Mouse (Mus musculus) 3T3-L1 (cell line): Measurements from ENCODE around the gene Mdk.
A peak's percentile ranks its signal among the peaks of the same experiment; 100 is the strongest.

Experiments used
- DNase-seq: peaks from one replicate; pipeline ENCODE4 v3.0.0-alpha.2; 2015; ENCODE audit warnings: low read depth, low spot score

Mdk gene

GRCm38 (mm10) chr2:91933471-91933870 is 1.4 kb upstream of the Mdk start:
- no peak for DNase-seq

DNA sequence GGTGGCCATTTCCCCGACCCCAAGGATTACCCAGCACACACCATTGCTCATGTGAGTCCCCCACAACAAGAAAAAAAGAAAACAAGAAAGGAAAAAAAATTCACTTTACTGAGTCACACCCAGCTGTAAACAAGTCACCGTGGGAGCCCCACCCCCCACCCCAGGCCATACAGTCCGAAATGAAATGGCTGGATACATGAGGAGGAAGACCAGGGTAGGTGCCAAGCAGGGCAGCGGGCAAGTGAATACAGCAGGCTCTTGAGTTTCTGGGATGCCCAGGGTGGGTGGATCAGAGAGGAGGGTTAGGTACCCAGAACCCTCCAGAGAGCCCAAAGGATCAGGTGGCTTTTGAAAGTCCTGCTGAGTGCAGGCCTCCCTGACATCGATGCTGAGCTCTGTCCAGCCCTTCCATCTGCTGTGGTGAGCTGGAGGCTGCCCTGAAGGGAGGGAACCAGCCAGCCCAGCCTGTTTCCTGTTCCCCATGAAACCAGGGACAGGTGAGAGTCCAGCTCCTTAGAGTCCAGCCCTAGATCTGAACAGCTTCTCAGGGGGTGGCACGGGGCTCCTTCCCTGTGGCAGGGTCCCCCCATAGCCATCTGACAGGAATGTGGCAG is 747 bp upstream of the Mdk start:
- no peak for DNase-seq

DNA sequence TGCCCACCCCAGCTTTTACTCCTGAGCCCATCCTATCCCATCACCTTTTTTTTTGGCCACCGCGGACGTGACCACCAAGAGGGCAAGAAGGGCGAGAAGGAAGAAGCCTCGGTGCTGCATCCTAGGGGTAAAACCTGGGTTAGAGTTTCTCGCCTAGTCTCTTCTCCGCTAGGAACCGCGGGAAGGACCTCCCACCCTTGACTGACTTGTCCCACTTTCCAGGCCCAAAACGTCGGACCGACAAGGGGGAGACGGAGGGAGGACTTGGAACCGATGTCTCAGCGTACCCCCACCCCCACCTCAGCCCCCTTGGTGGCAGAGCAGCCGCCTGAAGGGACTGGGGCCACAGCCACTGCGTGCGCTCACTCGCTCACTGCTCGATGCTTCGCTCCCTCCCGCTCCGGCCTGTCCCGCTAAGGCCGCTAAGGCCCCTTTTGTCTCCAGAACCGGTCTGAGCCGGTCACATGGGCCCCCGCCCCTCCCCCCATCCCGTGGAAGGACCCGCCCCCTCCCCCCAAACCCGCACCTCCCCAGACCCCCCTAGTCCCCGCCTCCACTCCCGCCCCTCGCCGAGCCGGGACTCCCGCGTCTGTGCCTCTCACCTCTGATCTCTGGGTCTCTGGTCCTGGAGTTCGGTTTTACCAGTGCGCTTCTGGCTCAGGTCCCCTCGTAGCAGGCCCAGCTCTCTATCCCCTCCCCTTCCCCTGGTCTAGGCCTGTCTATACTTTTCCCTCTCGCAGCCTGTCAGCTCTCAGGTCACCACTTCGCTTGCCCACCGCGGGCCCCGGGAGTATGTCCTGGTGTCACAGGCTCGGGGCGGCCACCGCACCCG is 553 bp downstream of the Mdk start:
- DNase-seq = no peak

- no peak for DNase-seq
Measured at GRCm38 (mm10) chr2:91930761-91931291, 1.3 kb downstream of the Mdk start.

DNA sequence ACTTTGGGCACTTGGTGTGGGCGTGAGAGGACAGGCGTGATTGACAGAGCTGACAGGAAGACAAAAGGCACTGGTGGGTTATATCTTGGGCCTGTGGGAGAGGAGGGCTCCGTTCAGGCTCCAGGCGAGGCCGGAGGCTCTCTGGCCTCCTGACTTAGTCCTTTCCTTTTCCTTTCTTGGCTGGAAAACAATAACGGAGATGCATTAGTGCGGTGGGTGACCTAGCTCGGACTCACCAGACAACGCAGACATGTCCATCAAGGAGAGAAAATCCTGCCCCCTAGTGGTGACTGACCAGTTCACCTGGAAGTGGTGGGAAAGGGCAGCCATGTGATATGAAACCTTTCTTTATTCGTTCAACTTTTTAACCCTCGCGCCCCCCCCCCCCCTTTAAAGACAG is 2.2 kb downstream of the Mdk start:
- peak; percentile 68 for DNase-seq

DNA sequence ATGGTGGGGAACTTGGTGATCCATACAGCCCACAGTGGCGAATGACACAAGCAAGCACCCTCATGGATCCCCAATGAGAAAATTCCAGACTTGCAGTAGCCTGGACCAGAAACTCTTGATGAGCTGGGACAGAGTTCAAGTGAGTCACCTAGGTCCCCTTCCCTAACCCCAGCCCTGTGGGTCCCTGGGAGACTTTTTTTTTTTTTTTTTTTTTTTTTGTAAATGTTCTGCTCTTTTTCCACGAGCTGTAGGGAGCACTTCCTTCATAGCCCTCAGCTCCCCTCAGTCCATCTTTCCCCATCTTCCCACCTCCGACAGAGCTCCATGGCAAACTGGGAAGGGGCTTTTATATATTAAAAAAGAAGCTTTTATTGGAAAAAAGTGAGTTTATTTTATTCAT is 2.6 kb downstream of the Mdk start:
- DNase-seq = no peak

DNA sequence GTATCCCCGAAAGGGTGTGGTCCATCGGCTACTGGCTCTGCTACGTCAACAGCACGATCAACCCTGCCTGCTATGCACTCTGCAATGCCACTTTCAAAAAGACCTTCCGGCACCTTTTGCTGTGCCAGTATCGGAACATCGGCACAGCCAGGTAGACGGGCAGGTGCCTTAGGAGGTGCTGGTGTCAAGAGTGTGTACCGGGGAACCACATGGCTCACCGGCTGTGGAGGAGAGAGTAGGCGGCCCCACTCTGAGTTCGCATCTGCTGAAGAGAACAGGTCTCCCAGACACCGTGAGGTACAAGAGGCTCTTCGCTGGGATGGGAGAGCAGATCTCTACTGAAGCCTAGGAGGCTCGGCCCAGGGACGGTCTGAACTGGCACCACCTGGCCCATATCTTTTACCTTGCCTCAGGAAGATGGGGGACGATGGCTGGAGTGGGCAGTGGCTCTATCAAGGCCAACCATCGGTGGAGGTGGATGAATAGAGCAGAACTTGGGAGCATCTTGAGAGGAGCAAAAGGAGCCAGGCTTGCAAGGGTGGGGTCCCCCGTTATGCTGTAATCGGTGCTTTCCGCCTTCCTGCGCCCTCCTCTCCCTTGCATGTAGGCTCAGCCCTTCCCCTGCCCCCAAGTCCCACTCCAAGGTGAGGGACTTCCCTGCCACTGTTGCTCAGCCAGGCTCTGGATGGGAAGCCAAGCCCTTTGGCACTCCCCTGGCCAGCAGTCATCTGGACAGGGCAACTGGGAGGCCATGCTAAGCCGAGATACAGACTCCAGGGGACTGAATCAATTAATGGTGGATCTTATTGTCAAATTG is 3.4 kb downstream of the Mdk start:
- no peak for DNase-seq

DNA sequence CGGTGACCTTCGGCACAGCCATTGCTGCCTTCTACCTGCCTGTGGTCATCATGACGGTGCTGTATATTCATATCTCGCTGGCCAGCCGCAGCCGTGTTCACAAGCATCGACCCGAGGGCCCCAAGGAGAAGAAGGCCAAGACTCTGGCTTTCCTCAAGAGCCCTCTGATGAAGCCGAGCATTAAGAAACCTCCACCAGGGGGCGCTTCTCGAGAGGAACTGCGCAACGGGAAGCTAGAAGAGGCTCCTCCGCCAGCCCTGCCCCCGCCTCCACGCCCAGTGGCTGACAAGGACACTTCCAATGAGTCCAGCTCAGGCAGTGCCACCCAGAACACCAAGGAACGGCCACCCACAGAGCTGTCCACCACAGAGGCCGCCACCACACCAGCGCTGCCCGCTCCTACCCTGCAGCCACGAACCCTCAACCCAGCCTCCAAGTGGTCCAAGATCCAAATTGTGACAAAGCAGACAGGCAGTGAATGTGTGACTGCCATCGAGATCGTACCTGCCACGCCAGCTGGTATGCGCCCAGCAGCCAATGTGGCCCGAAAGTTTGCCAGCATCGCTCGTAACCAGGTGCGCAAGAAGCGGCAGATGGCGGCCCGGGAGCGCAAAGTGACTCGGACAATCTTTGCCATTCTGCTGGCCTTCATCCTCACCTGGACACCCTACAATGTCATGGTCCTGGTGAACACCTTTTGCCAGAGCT is 4.1 kb downstream of the Mdk start:
- no peak for DNase-seq

DNA sequence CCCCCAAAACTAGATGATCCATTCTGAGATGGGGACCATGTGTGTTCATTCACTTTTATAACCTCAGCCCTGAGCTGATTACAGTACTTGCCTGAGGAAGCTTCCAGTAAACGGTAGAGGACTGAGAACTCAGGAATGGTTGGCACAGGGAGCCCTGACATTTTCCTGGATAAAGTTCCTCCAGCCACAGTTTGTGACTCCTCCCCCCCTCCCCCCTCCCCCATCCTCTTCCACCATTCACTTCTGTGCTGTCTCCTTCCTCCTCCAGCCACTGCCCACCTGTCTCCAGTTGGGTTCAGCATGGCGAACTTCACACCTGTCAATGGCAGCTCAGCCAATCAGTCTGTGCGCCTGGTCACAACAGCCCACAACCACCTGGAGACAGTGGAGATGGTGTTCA is 5.1 kb downstream of the Mdk start, which contains the start of gene Chrm4:
Chrm4 (plus strand) TSS at position 301 of the 400 bp plus-strand sequence.
- no peak for DNase-seq

DNA sequence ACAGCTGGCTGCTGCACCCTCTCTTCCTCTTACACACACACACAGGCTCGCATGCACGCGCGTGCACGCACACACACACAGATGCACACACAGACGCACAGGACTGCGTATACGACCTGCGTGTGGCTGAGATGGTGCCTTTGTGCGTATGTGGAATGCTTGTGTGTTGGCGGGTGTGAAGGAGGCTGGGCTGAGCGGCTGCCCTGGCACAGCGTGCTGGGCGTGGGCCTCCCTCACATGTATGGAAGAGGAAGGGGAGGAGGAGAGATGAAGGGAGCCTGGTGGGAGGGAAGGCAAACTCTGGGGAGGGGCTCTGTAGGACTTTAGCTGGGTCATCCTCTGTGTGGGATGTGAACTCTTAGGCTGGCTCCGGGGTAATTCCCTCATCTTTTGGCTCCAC is 6.7 kb downstream of the Mdk start:
- DNase-seq = no peak

DNA sequence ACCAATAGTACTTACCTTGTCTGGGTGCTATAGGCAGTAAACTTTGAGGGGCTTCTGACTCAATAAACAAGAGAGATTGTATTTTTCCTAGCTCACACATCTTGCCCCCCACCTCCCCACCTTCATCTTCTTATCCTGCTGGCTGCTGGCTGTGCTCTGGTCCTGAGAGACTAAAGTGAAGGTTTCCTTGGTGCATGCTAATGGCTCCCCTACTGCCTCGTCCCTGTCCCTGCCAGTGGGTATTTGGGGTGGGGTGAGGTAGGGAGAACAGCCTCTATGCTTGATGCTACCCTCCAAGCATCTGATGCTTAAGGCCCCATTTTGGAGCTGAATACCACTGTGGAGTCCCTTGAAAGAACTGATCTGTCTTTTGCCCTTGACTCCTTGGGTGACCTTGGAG is 7.4 kb downstream of the Mdk start:
- DNase-seq = no peak

- DNase-seq = peak; percentile 81
Measured at GRCm38 (mm10) chr2:91923415-91924337, 8.4 kb downstream of the Mdk start.

- no peak for DNase-seq
Measured at GRCm38 (mm10) chr2:91922586-91923414, 9.3 kb downstream of the Mdk start.

DNA sequence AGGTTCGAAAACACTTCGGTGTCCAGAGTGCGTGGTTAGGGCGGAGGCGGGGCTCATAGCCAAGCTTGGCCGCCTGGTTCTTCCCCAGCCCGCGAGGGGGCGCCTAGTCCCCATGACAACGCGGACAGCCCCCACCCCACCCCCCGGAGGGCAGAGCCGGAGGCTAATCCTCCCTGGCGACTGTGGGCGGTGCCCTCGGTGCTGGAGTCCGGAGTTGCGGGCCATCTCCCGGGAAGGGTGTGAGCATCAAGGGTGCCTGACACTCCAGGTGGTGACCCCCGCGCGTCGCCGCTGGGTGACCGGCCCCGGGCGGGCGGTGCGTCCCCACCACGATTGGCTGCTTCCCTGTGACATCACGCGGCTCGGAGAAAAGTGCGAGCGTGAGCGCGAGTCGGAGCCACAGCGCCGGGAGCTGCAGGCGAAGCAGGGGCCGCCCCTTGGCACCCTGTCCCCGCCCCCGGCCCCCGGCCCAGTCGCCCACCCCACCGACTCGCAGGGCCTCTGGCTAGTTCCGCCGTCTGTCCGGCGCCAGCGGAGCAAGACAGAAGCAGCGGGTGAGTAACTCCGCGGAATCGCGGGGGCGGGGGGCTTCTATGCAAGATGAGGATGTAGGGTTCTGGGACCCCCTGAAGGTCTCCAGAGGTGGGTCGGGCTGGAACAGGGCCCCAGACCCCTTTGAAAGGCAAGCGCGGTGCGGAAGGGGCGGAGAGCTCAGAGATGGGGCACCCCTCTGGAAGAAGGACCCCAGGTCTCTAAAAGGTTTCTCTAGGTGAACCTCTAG is 10.1 kb downstream of the Mdk start:
- DNase-seq = no peak

- peak; percentile 55 for DNase-seq
Measured at GRCm38 (mm10) chr2:91921181-91921789, 10.8 kb downstream of the Mdk start.

DNA sequence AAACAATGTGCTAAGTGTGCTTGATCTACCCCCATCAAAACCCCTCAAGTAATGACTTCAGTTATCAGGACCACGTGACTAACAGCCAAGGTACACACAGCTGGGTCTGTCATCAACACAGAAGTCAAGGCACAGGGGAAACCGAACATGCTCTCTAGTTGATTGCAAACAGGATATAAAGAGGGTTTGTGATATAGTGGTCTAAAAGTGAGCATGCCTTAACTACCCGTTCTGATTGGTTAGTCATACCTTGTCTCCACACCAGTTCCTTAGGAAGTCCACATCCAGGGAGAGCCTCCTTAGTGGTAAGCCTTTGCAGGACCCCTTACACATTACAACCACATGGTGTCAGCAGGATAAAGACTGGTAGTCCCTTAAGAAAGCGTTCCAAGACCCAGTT is 12.0 kb downstream of the Mdk start:
- no peak for DNase-seq

- DNase-seq = no peak
Measured at GRCm38 (mm10) chr2:91917096-91917495, 15.0 kb downstream of the Mdk start.

- DNase-seq = no peak
Measured at GRCm38 (mm10) chr2:91916346-91916977, 15.6 kb downstream of the Mdk start.
